Mouse (Mus musculus) MEL (cell line): ENCODE data around the gene Casp2.

ENCODE experiments used
- BHLHE40 ChIP-seq: IDR thresholded peaks from 2 replicates; pipeline ENCODE4 v1.6.1; 2012; ENCODE audit warnings: low read depth, mild to moderate bottlenecking, inconsistent platforms, low read length, improper control_type of control experiment, borderline replicate concordance
- CTCF ChIP-seq, 3 experiments: IDR thresholded peaks in 2 of 3; conservative IDR thresholded peaks in 1 of 3; 2 replicates each; pipeline ENCODE4 v1.5.1; 2011 to 2012; ENCODE audit warnings: low read length in 3 of 3, low read depth in 2 of 3, mild to moderate bottlenecking in 2 of 3, improper control_type of control experiment in 1 of 3, inconsistent platforms in 1 of 3, mixed read lengths in 1 of 3, moderate library complexity in 1 of 3; ENCODE audit not compliant: control insufficient read depth in 1 of 3, insufficient read depth in 1 of 3, poor library complexity in 1 of 3, severe bottlenecking in 1 of 3
- GABPA ChIP-seq: IDR thresholded peaks from 2 replicates; pipeline ENCODE4 v1.6.1; 2012; ENCODE audit warnings: low read depth, mild to moderate bottlenecking, inconsistent platforms, low read length, improper control_type of control experiment, moderate library complexity
- HCFC1 ChIP-seq: IDR thresholded peaks from 2 replicates; pipeline ENCODE4 v1.6.1; 2012; ENCODE audit warnings: low read depth, mild to moderate bottlenecking, inconsistent platforms, low read length, improper control_type of control experiment, moderate library complexity
- KAT2A ChIP-seq: conservative IDR thresholded peaks from 2 replicates; pipeline ENCODE4 v1.6.1; 2012; ENCODE audit warnings: low read depth, low read length, improper control_type of control experiment, inconsistent platforms
- MAX ChIP-seq: IDR thresholded peaks from 2 replicates; pipeline ENCODE4 v1.6.1; 2011; ENCODE audit warnings: low read length, improper control_type of control experiment
- MXI1 ChIP-seq: IDR thresholded peaks from 2 replicates; pipeline ENCODE4 v1.6.1; 2011; ENCODE audit warnings: mild to moderate bottlenecking, low read depth, low read length, improper control_type of control experiment
- POLR2A ChIP-seq, 2 experiments: IDR thresholded peaks; 2 replicates each; pipeline ENCODE4 v1.6.1; 2011 to 2012; ENCODE audit warnings: low read length in 2 of 2, mild to moderate bottlenecking in 2 of 2, control low read depth in 1 of 2, improper control_type of control experiment in 1 of 2, low read depth in 1 of 2, moderate library complexity in 1 of 2; ENCODE audit not compliant: control insufficient read depth in 1 of 2, insufficient read depth in 1 of 2, poor library complexity in 1 of 2
- SMC3 ChIP-seq: IDR thresholded peaks from 2 replicates; pipeline ENCODE4 v1.6.1; 2011; ENCODE audit warnings: low read depth, low read length, improper control_type of control experiment
- ZC3H11A ChIP-seq: IDR thresholded peaks from 2 replicates; pipeline ENCODE4 v1.6.1; 2012; ENCODE audit warnings: low read depth, mild to moderate bottlenecking, inconsistent platforms, low read length, improper control_type of control experiment

DNA sequence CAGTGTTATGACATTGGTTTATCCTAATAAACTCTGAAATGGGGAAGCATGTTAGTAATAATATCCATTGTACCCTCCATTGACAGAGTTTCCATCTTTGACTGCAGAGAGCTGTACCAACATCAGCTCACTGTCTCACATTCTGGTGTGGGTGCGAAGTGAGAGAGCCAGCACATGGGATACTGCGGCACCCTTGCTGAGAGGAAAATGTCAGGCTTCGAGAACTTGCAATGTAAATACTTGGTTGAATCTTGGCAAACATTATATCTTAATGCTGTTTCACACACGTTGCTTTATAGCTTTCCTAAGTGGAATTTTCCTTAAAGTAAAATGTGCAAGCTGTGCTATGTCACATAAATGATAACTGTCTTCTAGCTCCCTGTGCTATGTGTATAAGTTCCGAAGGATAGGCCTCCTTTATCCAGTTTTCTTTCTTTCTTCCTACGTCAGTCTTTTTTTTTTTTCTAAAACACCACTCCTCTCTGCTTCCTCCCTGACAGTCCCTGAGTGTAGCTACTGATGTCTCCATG, 27.4 kb upstream of the Casp2 start:
- TF ChIP-seq POLR2A (IDR thresholded peaks at IDR 0.05; ENCODE audit: control insufficient read depth in 1 of 2, insufficient read depth in 1 of 2, low read depth in 1 of 2, low read length in 2 of 2, poor library complexity in 1 of 2), result no peak
- TF ChIP-seq MXI1, result no peak
- no peak for TF ChIP-seq GABPA
- TF ChIP-seq BHLHE40, result no peak
- TF ChIP-seq CTCF (IDR thresholded peaks at IDR 0.05 in 2 of 3, conservative IDR thresholded peaks at IDR 0.05 in 1 of 3; ENCODE audit: control insufficient read depth in 1 of 3, insufficient read depth in 1 of 3, low read depth in 2 of 3, low read length in 3 of 3, poor library complexity in 1 of 3, severe bottlenecking in 1 of 3), result no peak
- no peak for TF ChIP-seq HCFC1
- no peak for TF ChIP-seq SMC3
- TF ChIP-seq MAX, result no peak
- no peak for TF ChIP-seq KAT2A
- no peak for TF ChIP-seq ZC3H11A
